Mouse (Mus musculus) bone marrow, adult 2 months (tissue): ENCODE results near the gene Khk. TPM values are rescaled to one million over a fixed set of nuclear protein-coding genes. Genes with fewer than 3 reads are reported as not detected.
"Not testable (repeated sequence)": the region's sequence is repeated elsewhere in the genome, so short reads cannot be mapped to it uniquely, and the experiment has no call there.

ENCODE experiments used
- H3K27ac ChIP-seq: fragments of 200-500 bp; 2 replicates; pipeline ENCODE4 v1.5.1; 2012; ENCODE audit warnings: low read depth, mild to moderate bottlenecking, control low read depth, inconsistent platforms, low read length; ENCODE audit not compliant: control insufficient read depth, poor library complexity, insufficient read depth
- H3K4me1 ChIP-seq: fragments of 200-500 bp; 2 replicates; pipeline ENCODE4 v1.6.1; 2011; ENCODE audit warnings: low read length; ENCODE audit not compliant: control insufficient read depth, insufficient read depth
- H3K4me3 ChIP-seq: fragments of 200-500 bp; replicated peaks from 2 replicates; pipeline ENCODE3; 2011; ENCODE audit warnings: mild to moderate bottlenecking, low read depth, low read length, control low read depth; ENCODE audit not compliant: control insufficient read depth
- CTCF ChIP-seq: fragments of 200-500 bp; IDR thresholded peaks from 2 replicates; pipeline ENCODE4 v1.5.1; 2011; ENCODE audit warnings: low read length, control low read depth; ENCODE audit not compliant: control insufficient read depth, insufficient read depth
- POLR2A ChIP-seq: fragments of 200-500 bp; IDR thresholded peaks from 2 replicates; pipeline ENCODE4 v1.6.1; 2011; ENCODE audit warnings: low read depth, mild to moderate bottlenecking, control low read depth, low read length, borderline replicate concordance; ENCODE audit not compliant: control insufficient read depth
- WGBS: fragments of 180-500 bp; shearing (Covaris S2); methylation state at CpG from one replicate; pipeline ENCODE4 v1.1.7; 2018; 5-methylcytosine and 5-hydroxymethylcytosine counted together
- polyA plus RNA-seq: library from polyadenylated mRNA; stranded (reverse); fragments of >200 nt; gene quantifications from 2 replicates; pipeline ENCODE4 v1.2.4, GENCODE M21; 2011; ENCODE audit warnings: low replicate concordance; ENCODE audit not compliant: missing spikeins, insufficient read depth, insufficient read length

Gene Khk
- 42.6 and 45.4 TPM in 2 replicates for polyA plus RNA-seq

GRCm38 (mm10) chr5:30921256-30922033 lies at the start of gene Khk:
Khk (plus strand) TSS chr5:30921431.
- under 1% methylated on average over 40 of the region's 40 CpGs for WGBS
- H3K27ac ChIP-seq: peak within 1 kb of the TSS; percentile 55
- peak within 1 kb of the TSS; percentile 76 for H3K4me3 ChIP-seq
- TF ChIP-seq CTCF (peak; percentile 85), POLR2A (peak; percentile 53; the same call in 1 of the 2 replicates)
- H3K4me1 ChIP-seq: peaks cover 2% of the 10 kb centered on the region; the same call in 1 of the 2 replicates

DNA sequence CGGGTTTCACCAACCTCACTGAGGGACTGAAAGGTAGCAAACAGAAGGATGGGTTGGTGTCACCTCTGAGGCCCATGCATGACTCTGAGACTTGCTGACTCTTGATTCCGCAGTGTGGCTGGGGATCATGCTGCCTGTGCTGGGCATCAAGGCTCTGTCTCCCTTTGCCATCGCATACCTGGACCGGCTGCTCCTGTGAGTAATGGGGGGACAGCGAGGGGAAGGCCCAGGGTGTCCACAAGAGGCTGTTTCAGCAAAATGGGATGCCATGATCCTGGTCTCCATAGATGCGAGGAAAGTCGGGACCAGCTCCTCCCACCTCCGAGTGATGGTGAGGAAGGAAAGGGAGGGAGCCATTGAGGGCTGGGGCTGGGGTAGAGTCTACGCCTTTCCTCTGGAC lies 48.7 kb upstream of the Khk start:
- 91% methylated on average over 9 of the region's 9 CpGs for WGBS
- Histone ChIP-seq H3K4me1 (no peaks in the 10 kb centered on the region; the same call in 1 of the 2 replicates), H3K27ac (no peak overlapping the region), H3K4me3 (no peak overlapping the region)
- TF ChIP-seq POLR2A (no peak), CTCF (no peak)

DNA sequence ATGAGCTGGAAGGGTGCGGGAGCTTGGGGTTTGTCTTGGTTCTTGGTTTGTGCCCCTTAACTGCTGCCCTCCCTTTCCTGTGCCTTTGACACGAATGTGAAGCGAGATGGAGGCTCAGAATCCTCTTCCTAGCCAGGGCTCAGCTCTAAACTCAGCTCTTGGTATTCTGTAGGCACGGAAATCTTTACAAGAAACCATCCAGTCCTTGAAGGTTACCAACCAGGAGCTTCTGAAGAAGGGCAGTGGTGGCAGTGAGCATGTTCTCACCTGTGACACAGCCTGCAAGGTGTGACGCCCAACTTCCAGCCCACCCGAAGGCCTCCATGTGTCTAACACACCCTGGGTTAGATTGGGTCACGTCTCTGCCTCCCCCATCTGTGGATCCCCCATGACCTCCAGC lies 46.9 kb upstream of the Khk start:
- TF ChIP-seq POLR2A (no peak), CTCF (no peak)
- 88% methylated on average over 7 of the region's 7 CpGs for WGBS
- H3K27ac ChIP-seq: no peak overlapping the region

GRCm38 (mm10) chr5:30878616-30879015 lies 42.6 kb upstream of the Khk start:
- Histone ChIP-seq H3K4me3 (no peak overlapping the region), H3K27ac (no peak overlapping the region), H3K4me1 (no peaks in the 10 kb centered on the region)
- TF ChIP-seq POLR2A (no peak), CTCF (no peak)
- 76% methylated on average over 6 of the region's 6 CpGs for WGBS

More for the DNA sequence above, 46.9 kb upstream of the Khk start:
- H3K4me1 ChIP-seq: no peaks in the 10 kb centered on the region
- H3K4me3 ChIP-seq: no peak overlapping the region

DNA sequence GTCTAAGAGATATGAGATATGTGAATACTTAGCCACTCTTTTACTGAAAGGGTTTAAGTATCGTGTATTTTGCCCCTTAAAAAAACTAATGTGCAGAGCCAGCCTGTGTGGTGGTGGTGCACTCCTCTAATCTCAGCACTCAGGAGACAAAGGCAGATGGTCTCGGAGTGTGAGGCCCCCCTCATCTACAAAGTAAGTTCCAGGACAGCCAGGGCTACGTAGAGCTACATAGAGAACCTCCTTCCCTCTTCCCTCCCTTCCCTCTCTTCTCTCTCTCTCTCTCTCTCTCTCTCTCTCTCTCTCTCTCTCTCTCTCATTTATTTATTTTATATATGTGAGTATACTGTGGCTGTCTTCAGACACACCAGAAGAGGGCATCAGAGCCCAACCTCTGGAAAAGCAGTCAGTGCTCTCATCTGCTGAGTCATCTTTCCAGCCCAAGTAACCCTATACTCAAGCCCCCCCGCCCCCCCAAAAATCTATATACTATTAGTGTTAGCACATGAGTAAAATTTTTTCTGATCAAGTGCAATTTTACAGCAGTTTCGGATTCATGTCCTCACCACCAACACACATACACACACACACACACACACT lies 41.8 kb upstream of the Khk start:
- no peak overlapping the region for H3K4me3 ChIP-seq
- 64% methylated on average over 5 of the region's 5 CpGs for WGBS
- no peak for TF ChIP-seq CTCF
- H3K27ac ChIP-seq: no peak overlapping the region
- H3K4me1 ChIP-seq: no peaks in the 10 kb centered on the region

DNA sequence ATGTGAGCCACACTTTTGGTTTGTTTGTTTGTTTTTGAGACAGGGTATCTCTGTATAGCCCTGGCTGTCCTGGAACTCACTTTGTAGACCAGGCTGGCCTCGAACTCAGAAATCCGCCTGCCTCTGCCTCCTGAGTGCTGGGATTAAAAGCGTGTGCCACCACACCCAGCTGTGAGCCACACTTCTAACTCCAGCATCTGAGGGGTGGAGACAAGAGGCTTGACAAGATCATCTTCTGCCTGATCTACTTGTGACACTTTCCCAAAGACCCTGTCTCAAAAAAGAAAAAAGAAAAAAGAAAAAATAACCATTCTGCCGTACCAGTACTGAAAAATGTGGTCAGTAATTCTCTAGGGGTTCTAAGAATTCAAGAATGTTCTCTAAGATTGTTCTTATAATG lies 39.4 kb upstream of the Khk start:
- 86% methylated on average over 4 of the region's 4 CpGs for WGBS
- H3K27ac ChIP-seq, H3K4me3 ChIP-seq, H3K4me1 ChIP-seq: not testable (repeated sequence)

GRCm38 (mm10) chr5:30886209-30886608 lies 35.0 kb upstream of the Khk start:
- WGBS: 64% methylated on average over 4 of the region's 4 CpGs
- H3K4me1 ChIP-seq: no peaks in the 10 kb centered on the region; the same call in 1 of the 2 replicates
- H3K27ac ChIP-seq: no peak overlapping the region
- TF ChIP-seq POLR2A (no peak), CTCF (no peak)
- no peak overlapping the region for H3K4me3 ChIP-seq

GRCm38 (mm10) chr5:30886731-30887130 lies 34.5 kb upstream of the Khk start:
- 29% methylated on average over 5 of the region's 5 CpGs for WGBS
- H3K4me3 ChIP-seq: no peak overlapping the region
- no peak overlapping the region for H3K27ac ChIP-seq
- no peak for TF ChIP-seq CTCF
- no peak for TF ChIP-seq POLR2A
- no peaks in the 10 kb centered on the region; the same call in 1 of the 2 replicates for H3K4me1 ChIP-seq
